Mouse (Mus musculus) colon, adult 2 months (tissue): ENCODE data around the gene Itgbl1. TPM values are rescaled to one million over a fixed set of nuclear protein-coding genes. Genes with fewer than 3 reads are reported as not detected.

ENCODE experiments used
- polyA plus RNA-seq: library from polyadenylated mRNA; depleted of rRNA; stranded (reverse); fragments of >200 nt; gene quantifications from 2 replicates; pipeline ENCODE4 v1.2.3, GENCODE M21; 2012; rRNA removed

Gene Itgbl1
- 0.07 and 0.14 TPM in 2 replicates for polyA plus RNA-seq

GRCm38 (mm10) chr14:123659921-123660385 is at the start of gene Itgbl1:
Gene Itgbl1 (plus strand): TSS chr14:123659971.

GRCm38 (mm10) chr14:123626501-123627179 is 33.1 kb upstream of the Itgbl1 start, which contains the start of gene Nalcn:
Gene Nalcn (minus strand): TSS chr14:123627144.

Other genes starting within 250 kb of the Itgbl1 start
- 0.29 TPM in 2 replicates for gene Nalcn, start 32.8 kb upstream of the Itgbl1 start, polyA plus RNA-seq